Mouse (Mus musculus) olfactory bulb, adult 2 months (tissue): ENCODE measurements at regions not wholly inside any gene's neighbourhood (a gene's known extent, or its start where the extent isn't known, plus 50 kb on each side); places are given as distances from the start of the nearest gene placed in this dataset.

ENCODE experiments used
- H3K27ac ChIP-seq: fragments of 200-500 bp; 2 replicates; pipeline ENCODE4 v1.5.1; 2012; ENCODE audit warnings: low read depth, low read length; ENCODE audit not compliant: insufficient read depth
- H3K4me1 ChIP-seq: fragments of 200-500 bp; 2 replicates; pipeline ENCODE4 v1.6.1; 2012; ENCODE audit warnings: low read length; ENCODE audit not compliant: control insufficient read depth, insufficient read depth
- H3K4me3 ChIP-seq: fragments of 200-500 bp; 2 replicates; pipeline ENCODE4 v1.5.1; 2012; ENCODE audit warnings: mild to moderate bottlenecking, low read depth, low read length, moderate library complexity; ENCODE audit not compliant: insufficient read depth
- CTCF ChIP-seq: fragments of 200-500 bp; IDR thresholded peaks from 2 replicates; pipeline ENCODE4 v1.5.1; 2012; ENCODE audit warnings: low read depth, mild to moderate bottlenecking, low read length, moderate library complexity; ENCODE audit not compliant: insufficient read depth
- POLR2A ChIP-seq: fragments of 200-500 bp; IDR thresholded peaks from 2 replicates; pipeline ENCODE4 v1.6.1; 2012; ENCODE audit warnings: mild to moderate bottlenecking, low read depth, low read length, moderate library complexity; ENCODE audit not compliant: insufficient read depth
- WGBS: fragments of 180-500 bp; shearing (Covaris S2); methylation state at CpG from one replicate; pipeline ENCODE4 v1.1.7; 2018; 5-methylcytosine and 5-hydroxymethylcytosine counted together

DNA sequence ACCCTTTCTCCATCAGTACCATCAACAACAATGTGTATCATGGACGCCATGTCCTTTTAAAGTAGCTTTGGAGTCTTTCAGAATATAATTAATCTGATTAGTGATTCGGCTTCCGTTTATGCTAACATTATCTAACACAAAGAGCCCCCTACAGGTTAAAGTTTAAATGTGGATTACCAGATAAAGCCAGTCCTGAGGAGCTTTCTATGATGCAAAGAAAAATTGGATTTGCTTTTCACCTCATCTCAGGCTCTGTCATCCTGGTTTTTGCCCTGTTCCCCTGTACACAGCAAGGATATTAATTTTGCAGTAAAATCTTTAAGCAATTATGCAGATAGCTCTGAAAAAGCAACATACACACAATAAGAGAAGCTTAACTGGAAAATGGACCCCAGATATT, 412.7 kb upstream of the Tbc1d2b start:
- 23% methylated on average over 3 of the region's 3 CpGs for WGBS
- TF ChIP-seq CTCF, result no peak
- no peak for TF ChIP-seq POLR2A
- Histone ChIP-seq H3K4me3 (no peak overlapping the region), H3K27ac (no peak overlapping the region), H3K4me1 (no peaks in the 10 kb centered on the region)

- Histone ChIP-seq H3K27ac (no peak overlapping the region), H3K4me1 (no peaks in the 10 kb centered on the region), H3K4me3 (no peak overlapping the region)
- TF ChIP-seq CTCF (no peak), POLR2A (no peak)
- WGBS, result 92% methylated on average over 12 of the region's 12 CpGs
Measured at GRCm38 (mm10) chr9:90690066-90690465, 419.5 kb upstream of the Tbc1d2b start.

DNA sequence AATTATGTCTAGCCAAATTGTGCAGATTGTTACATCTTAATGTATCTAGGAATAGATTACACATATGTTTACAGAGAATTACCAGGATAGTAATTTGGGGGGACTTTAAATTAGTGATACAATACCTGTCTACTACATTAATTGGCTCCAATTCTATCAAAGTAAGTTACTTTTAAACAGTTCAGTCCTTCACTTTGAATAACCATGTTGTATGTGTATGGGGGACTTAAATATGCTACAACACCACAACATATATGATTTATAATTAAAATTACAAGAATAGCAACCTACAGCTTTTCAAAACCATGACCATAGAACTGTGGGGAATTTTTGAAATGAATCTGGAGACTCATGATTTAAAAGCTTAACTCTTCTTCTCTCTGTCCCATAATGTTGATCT, 420.5 kb upstream of the Tbc1d2b start:
- no peak overlapping the region for H3K4me3 ChIP-seq
- H3K4me1 ChIP-seq, result no peaks in the 10 kb centered on the region
- no peak overlapping the region for H3K27ac ChIP-seq
- no peak for TF ChIP-seq CTCF
- TF ChIP-seq POLR2A, result no peak

GRCm38 (mm10) chr9:90691676-90692661, 421.4 kb upstream of the Tbc1d2b start:
- Histone ChIP-seq H3K4me1 (no peaks in the 10 kb centered on the region), H3K27ac (no peak overlapping the region), H3K4me3 (no peak overlapping the region)
- WGBS, result 65% methylated on average over 12 of the region's 12 CpGs
- no peak for TF ChIP-seq POLR2A
- no peak for TF ChIP-seq CTCF

- no peaks in the 10 kb centered on the region for H3K4me1 ChIP-seq
- H3K27ac ChIP-seq, result peak overlapping the region; percentile 66
- H3K4me3 ChIP-seq, result no peak overlapping the region
- WGBS, result 45% methylated on average over 9 of the region's 9 CpGs
- TF ChIP-seq POLR2A (no peak), CTCF (no peak)
Measured at GRCm38 (mm10) chr9:90693031-90693671, 422.5 kb upstream of the Tbc1d2b start.

DNA sequence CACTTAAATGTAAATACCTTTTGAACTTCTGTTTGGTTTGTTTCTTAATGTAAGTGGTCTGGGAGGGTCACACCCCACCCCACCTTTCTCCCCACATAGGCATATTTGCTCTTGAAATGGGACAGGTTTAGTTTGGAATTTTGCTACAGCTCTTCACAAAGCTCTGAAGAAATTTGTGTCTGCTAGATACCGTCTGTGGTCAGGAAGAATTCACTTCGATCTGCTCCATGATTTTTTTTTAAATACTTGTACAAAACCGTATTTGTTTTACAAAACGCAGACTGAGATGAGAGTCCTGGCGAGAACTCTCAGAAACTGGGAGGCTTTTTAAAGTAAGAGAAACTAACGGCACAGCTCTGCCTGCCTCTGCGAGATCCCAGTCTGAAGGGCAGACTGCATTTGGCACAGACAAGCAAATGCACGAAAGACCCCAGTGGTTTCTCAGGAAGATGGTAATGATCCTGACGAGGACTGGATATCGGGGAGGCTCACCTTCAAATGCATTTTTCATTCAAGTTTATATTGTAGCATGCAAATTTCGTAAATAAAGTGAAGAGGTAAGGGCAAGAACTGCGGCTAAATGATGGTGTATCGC, 423.5 kb upstream of the Tbc1d2b start:
- Histone ChIP-seq H3K4me1 (no peaks in the 10 kb centered on the region), H3K27ac (peak overlapping the region; percentile 3; the same call in 1 of the 2 replicates), H3K4me3 (no peak overlapping the region)
- WGBS, result 53% methylated on average over 13 of the region's 13 CpGs
- TF ChIP-seq CTCF (no peak), POLR2A (no peak)

DNA sequence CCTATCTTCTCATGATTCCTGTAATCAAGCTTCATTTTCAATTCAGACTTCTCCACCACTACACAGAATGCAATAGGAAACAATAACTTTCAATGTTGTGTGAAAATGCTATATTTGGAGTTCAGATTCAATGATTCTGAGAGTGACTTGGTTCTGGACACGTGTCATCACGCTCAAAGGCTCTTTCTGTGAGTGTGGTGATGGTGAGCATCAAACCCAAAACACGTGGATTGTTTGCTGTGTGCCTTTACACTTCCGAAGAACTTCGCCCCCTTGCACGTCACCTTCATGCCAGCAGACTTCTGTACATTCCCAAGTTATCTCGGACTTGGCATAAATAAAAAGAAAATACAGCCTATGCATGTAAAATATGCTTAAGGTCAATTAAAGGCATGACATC, 425.1 kb upstream of the Tbc1d2b start:
- 90% methylated on average over 7 of the region's 7 CpGs for WGBS
- no peak overlapping the region for H3K27ac ChIP-seq
- TF ChIP-seq CTCF, result no peak
- no peak for TF ChIP-seq POLR2A

DNA sequence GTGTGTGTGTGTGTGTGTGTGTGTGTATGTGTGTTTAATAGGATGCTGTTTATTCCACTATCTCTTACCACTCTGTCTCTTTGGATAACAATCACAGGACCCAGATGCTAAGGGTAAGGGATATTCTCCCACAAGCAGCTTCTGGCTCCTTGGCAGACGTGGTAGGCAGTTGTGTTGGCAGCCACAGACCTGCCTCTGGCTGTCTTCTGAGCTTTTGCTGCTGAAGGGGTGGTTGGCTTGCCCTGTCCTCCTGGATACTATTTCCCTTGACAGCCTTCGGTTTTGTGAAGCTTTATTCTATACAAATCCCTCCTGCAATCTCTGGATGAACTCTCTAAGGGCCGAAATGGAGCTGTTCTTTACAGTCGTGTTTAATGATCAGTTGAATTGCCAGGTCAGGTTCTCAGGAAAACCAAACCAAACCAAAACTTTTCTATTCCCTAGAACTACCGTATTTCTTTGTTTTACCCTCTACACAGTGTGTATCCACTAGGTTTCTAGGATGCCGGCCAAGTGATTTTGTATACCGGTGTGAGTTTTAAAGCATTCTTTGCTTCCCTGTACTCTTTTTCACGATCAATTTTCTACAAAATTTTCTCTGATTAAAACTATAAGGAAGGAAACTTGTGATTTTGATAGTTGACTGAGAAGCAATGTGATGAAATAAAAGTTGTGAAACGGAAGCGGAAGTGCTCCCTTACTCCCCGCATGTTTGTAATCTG, 426.8 kb upstream of the Tbc1d2b start:
- TF ChIP-seq CTCF, result no peak
- no peak for TF ChIP-seq POLR2A
- H3K4me3 ChIP-seq, result no peak overlapping the region
- H3K27ac ChIP-seq, result no peak overlapping the region
- WGBS, result 68% methylated on average over 11 of the region's 11 CpGs
- no peaks in the 10 kb centered on the region for H3K4me1 ChIP-seq

More for the DNA sequence above, 425.1 kb upstream of the Tbc1d2b start:
- Histone ChIP-seq H3K4me1 (no peaks in the 10 kb centered on the region), H3K4me3 (no peak overlapping the region)
